Mouse (Mus musculus) lung, embryonic 16.5 days (tissue): Measurements from ENCODE around the gene Fam161a. TPM values are rescaled to one million over a fixed set of nuclear protein-coding genes. Genes with fewer than 3 reads are reported as not detected.

Experiments
- ATAC-seq: fragments of 200-750 bp; cut with Nextera tagmentation; 2 replicates; pipeline ENCODE4 v1.8.0; 2017; ENCODE audit warnings: low read depth, mild to moderate bottlenecking, moderate library complexity
- H3K27ac ChIP-seq: fragments of 300-500 bp; sonication (generic); 2 replicates; pipeline ENCODE4 v1.5.1; 2014; ENCODE audit warnings: mild to moderate bottlenecking, control low read depth, low read length
- H3K27me3 ChIP-seq: fragments of 300-500 bp; sonication (generic); 2 replicates; pipeline ENCODE4 v1.6.1; 2014; ENCODE audit warnings: low read depth, low read length, mixed read lengths; ENCODE audit not compliant: control insufficient read depth, insufficient read depth
- H3K36me3 ChIP-seq: fragments of 300-500 bp; sonication (generic); 2 replicates; pipeline ENCODE4 v1.6.1; 2014; ENCODE audit warnings: low read length; ENCODE audit not compliant: control insufficient read depth, insufficient read depth
- H3K4me1 ChIP-seq: fragments of 300-500 bp; sonication (generic); replicated peaks from 2 replicates; pipeline ENCODE4 v1.6.1; 2014; ENCODE audit warnings: low read length, mixed read lengths; ENCODE audit not compliant: control insufficient read depth, insufficient read depth
- H3K4me2 ChIP-seq: fragments of 300-500 bp; sonication (generic); 2 replicates; pipeline ENCODE4 v1.6.1; 2014; ENCODE audit warnings: low read depth, low read length, control low read depth
- H3K4me3 ChIP-seq: fragments of 300-500 bp; sonication (generic); 2 replicates; pipeline ENCODE4 v1.5.1; 2014; ENCODE audit warnings: mild to moderate bottlenecking, low read length, control low read depth
- H3K9ac ChIP-seq: fragments of 300-500 bp; sonication (generic); 2 replicates; pipeline ENCODE4 v1.6.1; 2014; ENCODE audit warnings: low read length, control low read depth
- H3K9me3 ChIP-seq: fragments of 300-500 bp; sonication (generic); 2 replicates; pipeline ENCODE4 v1.6.1; 2016; ENCODE audit warnings: low read length; ENCODE audit not compliant: control insufficient read depth
- WGBS: fragments of 180-500 bp; shearing (Covaris S2); extraction: QIAGEN DNeasy Blood & Tissue Kit; methylation state at CpG from one replicate; pipeline ENCODE4 v1.1.7; 2014; 5-methylcytosine and 5-hydroxymethylcytosine counted together
- polyA plus RNA-seq: library from polyadenylated mRNA; unstranded; fragments of >200 nt; fragmentation: Nextera tagmentation; extraction: Ambion mirVana; gene quantifications from 2 replicates; pipeline ENCODE4 v1.2.1, GENCODE M21; 2015

Gene Fam161a
- polyA plus RNA-seq, 1 experiment from 2014 or later = 10.8 TPM

- H3K27ac ChIP-seq = no peak overlapping the region
- H3K9ac ChIP-seq = no peak overlapping the region
- H3K4me3 ChIP-seq = no peak overlapping the region
- ATAC-seq = no peak
- H3K4me1 ChIP-seq = peaks cover 7% of the 10 kb centered on the region
- WGBS = 54% methylated on average over 3 of the region's 3 CpGs
- no peak overlapping the region for H3K4me2 ChIP-seq
- no peaks in the 10 kb centered on the region for H3K9me3 ChIP-seq
- H3K36me3 ChIP-seq = no peaks in the 10 kb centered on the region
- no peaks in the 10 kb centered on the region for H3K27me3 ChIP-seq
Measured at GRCm38 (mm10) chr11:22985510-22985909, 21.8 kb upstream of the Fam161a start.

- no peaks in the 10 kb centered on the region for H3K27me3 ChIP-seq
- no peaks in the 10 kb centered on the region for H3K36me3 ChIP-seq
- H3K9me3 ChIP-seq = no peaks in the 10 kb centered on the region
- no peak overlapping the region for H3K4me3 ChIP-seq
- no peak overlapping the region for H3K4me2 ChIP-seq
- ATAC-seq = no peak
- H3K4me1 ChIP-seq = peaks cover 8% of the 10 kb centered on the region
- no peak overlapping the region for H3K27ac ChIP-seq
- 27% methylated on average over 2 of the region's 2 CpGs for WGBS
- H3K9ac ChIP-seq = no peak overlapping the region
Measured at GRCm38 (mm10) chr11:22987357-22987756, 20.0 kb upstream of the Fam161a start.

- Histone ChIP-seq H3K36me3 (peaks cover 9% of the 10 kb centered on the region; the same call in 1 of the 2 replicates), H3K9me3 (no peaks in the 10 kb centered on the region), H3K4me1 (peaks cover 8% of the 10 kb centered on the region), H3K27me3 (no peaks in the 10 kb centered on the region), H3K27ac (peak overlapping the region; percentile 95), H3K9ac (peak overlapping the region; percentile 88), H3K4me2 (peak overlapping the region; percentile 91), H3K4me3 (peak overlapping the region; percentile 97)
- ATAC-seq = no peak
- WGBS = 40% methylated on average over 1 of the region's 1 CpGs
Measured at GRCm38 (mm10) chr11:22989786-22990185, 17.5 kb upstream of the Fam161a start.

- peak within 1 kb of the TSS; percentile 91 for H3K4me2 ChIP-seq
- peaks cover 14% of the 10 kb centered on the region for H3K36me3 ChIP-seq
- H3K9me3 ChIP-seq = no peaks in the 10 kb centered on the region
- H3K9ac ChIP-seq = peak within 1 kb of the TSS; percentile 88
- ATAC-seq = peak; percentile 99
- peak within 1 kb of the TSS; percentile 97 for H3K4me3 ChIP-seq
- WGBS = under 1% methylated on average over 64 of the region's 66 CpGs
- no peaks in the 10 kb centered on the region for H3K27me3 ChIP-seq
- H3K27ac ChIP-seq = peak within 1 kb of the TSS; percentile 95
- peaks cover 8% of the 10 kb centered on the region for H3K4me1 ChIP-seq
Measured at GRCm38 (mm10) chr11:22990393-22991126, 16.8 kb upstream of the Fam161a start, which contains the start of gene Cct4. Cct4 (plus strand) TSS chr11:22990519.

- H3K27ac ChIP-seq = peak overlapping the region; percentile 95
- WGBS = 3% methylated on average over 14 of the region's 14 CpGs
Measured at GRCm38 (mm10) chr11:22991218-22991835, 16.0 kb upstream of the Fam161a start.

GRCm38 (mm10) chr11:22994271-22994670 lies 13.1 kb upstream of the Fam161a start:
- Histone ChIP-seq H3K9ac (no peak overlapping the region), H3K27ac (no peak overlapping the region), H3K27me3 (no peaks in the 10 kb centered on the region), H3K36me3 (peaks cover 29% of the 10 kb centered on the region), H3K4me3 (no peak overlapping the region), H3K4me2 (no peak overlapping the region), H3K4me1 (peaks cover 8% of the 10 kb centered on the region), H3K9me3 (no peaks in the 10 kb centered on the region)
- WGBS = 73% methylated on average over 2 of the region's 2 CpGs
- no peak for ATAC-seq

More at GRCm38 (mm10) chr11:22991218-22991835, 16.0 kb upstream of the Fam161a start:
- Histone ChIP-seq H3K27me3 (no peaks in the 10 kb centered on the region), H3K36me3 (peaks cover 16% of the 10 kb centered on the region), H3K4me2 (peak overlapping the region; percentile 91), H3K4me3 (peak overlapping the region; percentile 97), H3K9me3 (no peaks in the 10 kb centered on the region), H3K9ac (peak overlapping the region; percentile 88), H3K4me1 (peaks cover 8% of the 10 kb centered on the region)
- no peak for ATAC-seq

- Histone ChIP-seq H3K27ac (no peak overlapping the region), H3K36me3 (peaks cover 39% of the 10 kb centered on the region), H3K4me2 (no peak overlapping the region), H3K4me1 (peaks cover 8% of the 10 kb centered on the region), H3K27me3 (no peaks in the 10 kb centered on the region), H3K4me3 (no peak overlapping the region), H3K9ac (no peak overlapping the region), H3K9me3 (no peaks in the 10 kb centered on the region)
- ATAC-seq = no peak
- 91% methylated on average over 4 of the region's 4 CpGs for WGBS
Measured at GRCm38 (mm10) chr11:22995461-22995860, 11.9 kb upstream of the Fam161a start.

- Histone ChIP-seq H3K9me3 (no peaks in the 10 kb centered on the region), H3K27me3 (no peaks in the 10 kb centered on the region)
Measured at GRCm38 (mm10) chr11:22998308-22998707, 9.0 kb upstream of the Fam161a start.

GRCm38 (mm10) chr11:23005276-23005675 lies 2.1 kb upstream of the Fam161a start:
- peaks cover 25% of the 10 kb centered on the region for H3K36me3 ChIP-seq

More at GRCm38 (mm10) chr11:22998308-22998707, 9.0 kb upstream of the Fam161a start:
- no peak overlapping the region for H3K27ac ChIP-seq
- peaks cover 55% of the 10 kb centered on the region for H3K36me3 ChIP-seq
- no peak overlapping the region for H3K4me3 ChIP-seq
- WGBS = 63% methylated on average over 1 of the region's 1 CpGs
- H3K9ac ChIP-seq = no peak overlapping the region
- no peak overlapping the region for H3K4me2 ChIP-seq
- no peak for ATAC-seq
- no peaks in the 10 kb centered on the region for H3K4me1 ChIP-seq

More at GRCm38 (mm10) chr11:23005276-23005675, 2.1 kb upstream of the Fam161a start:
- Histone ChIP-seq H3K27me3 (no peaks in the 10 kb centered on the region), H3K9ac (no peak overlapping the region), H3K9me3 (no peaks in the 10 kb centered on the region), H3K27ac (no peak overlapping the region), H3K4me3 (no peak overlapping the region), H3K4me2 (no peak overlapping the region), H3K4me1 (0 out of 2 replicates have a peak, but pooled peaks cover 7% of the 10 kb centered on the region)
- ATAC-seq = no peak
- 84% methylated on average over 1 of the region's 1 CpGs for WGBS
